ENCODE assay signal across 8 mouse cellular contexts in the genomic region with DNA sequence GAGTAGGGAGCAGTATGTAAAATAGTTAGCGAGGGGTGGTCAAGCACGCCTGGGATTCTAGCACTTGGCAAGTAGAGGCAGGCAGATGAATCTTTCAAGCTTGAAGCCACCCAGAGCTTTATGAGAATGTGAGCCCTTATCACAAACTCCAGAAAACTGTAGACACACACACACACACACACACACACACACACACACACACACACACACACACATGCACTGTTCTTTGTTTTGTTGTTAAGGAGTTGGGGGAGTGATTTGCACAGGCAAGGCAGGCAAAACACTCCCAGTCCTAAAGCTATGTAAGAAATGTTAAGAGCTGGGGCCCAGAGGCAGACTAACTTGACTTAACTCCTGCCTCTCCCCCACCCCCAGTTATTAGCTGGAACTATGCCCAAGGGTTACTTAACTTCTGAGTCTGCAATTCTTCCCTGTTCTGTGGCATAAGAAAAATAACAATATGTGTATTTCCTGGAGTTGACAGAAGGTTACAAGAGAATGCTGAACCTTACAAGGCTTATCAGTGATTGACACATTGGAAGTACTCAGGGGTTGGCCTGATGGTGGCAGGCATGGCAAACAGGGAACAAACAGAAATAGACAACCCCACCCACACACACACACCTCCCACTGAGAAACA. TPM values are rescaled to one million over a fixed set of nuclear protein-coding genes. Genes with fewer than 3 reads are reported as not detected.
A peak's percentile ranks its signal among the peaks of the same experiment; 100 is the strongest.
DNase-seq lines count a peak whose midpoint lies in the region; ATAC-seq and TF ChIP-seq lines count a peak whose summit lies in the region.

No protein-coding gene starts in this region.

- TF ChIP-seq EP300 in liver, embryonic 14.5 days (IDR thresholded peaks at IDR 0.05; ENCODE audit: low read depth): peak; percentile 87

- no peaks in the 10 kb centered on the region for H3K9me3 ChIP-seq in embryonic facial prominence, embryonic 13.5 days
- H3K9me3 ChIP-seq in liver, embryonic 14.5 days (ENCODE audit: control insufficient read depth, low read length): no peaks in the 10 kb centered on the region
- no peaks in the 10 kb centered on the region for H3K9me3 ChIP-seq in stomach, embryonic 16.5 days (replicated peaks; ENCODE audit: control insufficient read depth, low read length)
- no peaks in the 10 kb centered on the region for H3K9me3 ChIP-seq in midbrain, embryonic 10.5 days (replicated peaks)

- no peaks in the 10 kb centered on the region for H3K27me3 ChIP-seq in embryonic facial prominence, embryonic 13.5 days
- H3K27me3 ChIP-seq in liver, embryonic 14.5 days (ENCODE audit: control insufficient read depth, insufficient read depth, low read length): no peaks in the 10 kb centered on the region
- no peaks in the 10 kb centered on the region for H3K27me3 ChIP-seq in stomach, embryonic 16.5 days (ENCODE audit: control insufficient read depth, insufficient read depth, low read length)
- H3K27me3 ChIP-seq in midbrain, embryonic 10.5 days (ENCODE audit: low read depth, poor library complexity, severe bottlenecking): no peaks in the 10 kb centered on the region

- WGBS in embryonic facial prominence, embryonic 13.5 days: 26% methylated on average over 2 of the region's 2 CpGs
- 7% methylated on average over 2 of the region's 2 CpGs for WGBS in liver, embryonic 14.5 days (ENCODE audit: insufficient replicate concordance)
- 5% methylated on average over 2 of the region's 2 CpGs for WGBS in stomach, embryonic 16.5 days
- 52% methylated on average over 2 of the region's 2 CpGs for WGBS in midbrain, embryonic 10.5 days

- H3K4me2 ChIP-seq in embryonic facial prominence, embryonic 13.5 days: no peak overlapping the region
- H3K4me2 ChIP-seq in liver, embryonic 14.5 days (ENCODE audit: low read depth): peak overlapping the region; percentile 79
- H3K4me2 ChIP-seq in stomach, embryonic 16.5 days (ENCODE audit: low read depth, low read length): no peak overlapping the region

- H3K9ac ChIP-seq in embryonic facial prominence, embryonic 13.5 days: no peak overlapping the region
- peak overlapping the region; percentile 87 for H3K9ac ChIP-seq in liver, embryonic 14.5 days (replicated peaks)
- no peak overlapping the region for H3K9ac ChIP-seq in stomach, embryonic 16.5 days (ENCODE audit: low read length)

- H3K36me3 ChIP-seq in embryonic facial prominence, embryonic 13.5 days: no peaks in the 10 kb centered on the region
- peaks cover 2% of the 10 kb centered on the region; the same call in 1 of the 2 replicates for H3K36me3 ChIP-seq in liver, embryonic 14.5 days (replicated peaks; ENCODE audit: control insufficient read depth, insufficient read depth, low read depth)
- H3K36me3 ChIP-seq in stomach, embryonic 16.5 days (ENCODE audit: control insufficient read depth, insufficient read depth, low read length): no peaks in the 10 kb centered on the region
- no peaks in the 10 kb centered on the region for H3K36me3 ChIP-seq in midbrain, embryonic 10.5 days

- 0 out of 2 replicates have a peak, but pooled peaks have one; percentile 49 for ATAC-seq in embryonic facial prominence, embryonic 13.5 days (ENCODE audit: insufficient number of reproducible peaks, insufficient read depth, low FRiP score, low TSS enrichment, low read depth)
- peak; percentile 79 to 80 for ATAC-seq in hematopoietic stem cell, adult 5-6 weeks (replicated peaks in 1 of 2; ENCODE audit: insufficient read depth in 1 of 2, low FRiP score in 2 of 2, low TSS enrichment in 1 of 2, low read depth in 1 of 2, poor library complexity in 2 of 2, severe bottlenecking in 2 of 2)
- peak; percentile 78 for ATAC-seq in liver, embryonic 14.5 days (ENCODE audit: insufficient read depth)
- ATAC-seq in stomach, embryonic 16.5 days (ENCODE audit: insufficient read depth, low FRiP score): peak; percentile 85

- H3K4me1 ChIP-seq in embryonic facial prominence, embryonic 13.5 days: peaks cover 44% of the 10 kb centered on the region
- peaks cover 53 to 73% of the 10 kb centered on the region in 2 experiments for H3K4me1 ChIP-seq in liver, embryonic 14.5 days (replicated peaks; ENCODE audit: control insufficient read depth in 2 of 2, insufficient read depth in 2 of 2, low read length in 1 of 2)
- H3K4me1 ChIP-seq in stomach, embryonic 16.5 days (ENCODE audit: control insufficient read depth, insufficient read depth, low read length): peaks cover 34% of the 10 kb centered on the region; the same call in 1 of the 2 replicates
- peaks cover 6% of the 10 kb centered on the region for H3K4me1 ChIP-seq in midbrain, embryonic 10.5 days

- peak overlapping the region; percentile 69 for H3K27ac ChIP-seq in embryonic facial prominence, embryonic 13.5 days
- peak overlapping the region; percentile 96 for H3K27ac ChIP-seq in liver, embryonic 14.5 days
- peak overlapping the region; percentile 31 for H3K27ac ChIP-seq in stomach, embryonic 16.5 days (ENCODE audit: low read length)
- no peak overlapping the region; the same call in 1 of the 2 replicates for H3K27ac ChIP-seq in midbrain, embryonic 10.5 days (replicated peaks)

- peak; percentile 19; the same call in 1 of the 2 replicates for TF ChIP-seq CTCF in liver, embryonic 14.5 days (IDR thresholded peaks at IDR 0.05; ENCODE audit: low read depth)

- peak; percentile 31 for DNase-seq in adrenal gland, postnatal 10 days
- DNase-seq in adrenal gland, adult 8-10 months: no peak
- DNase-seq in liver, embryonic 14.5 days (ENCODE audit: low read depth in 3 of 3, low spot score in 3 of 3): peak; percentile 72 to 93 (median 81)
- no peak for DNase-seq in frontal cortex, postnatal 14 days (ENCODE audit: low spot score in 2 of 2)
- DNase-seq in midbrain, embryonic 10.5 days (ENCODE audit: low spot score): no peak

- H3K4me3 ChIP-seq in embryonic facial prominence, embryonic 13.5 days: no peak overlapping the region
- peak overlapping the region; percentile 63 to 78 for H3K4me3 ChIP-seq in liver, embryonic 14.5 days (ENCODE audit: insufficient read depth in 1 of 2, low read depth in 2 of 2, low read length in 2 of 2)
- no peak overlapping the region for H3K4me3 ChIP-seq in stomach, embryonic 16.5 days (replicated peaks; ENCODE audit: low read length)
- no peak overlapping the region for H3K4me3 ChIP-seq in midbrain, embryonic 10.5 days

RNA-seq across cellular contexts. Expression of gene Mylk3, which starts 6.9 kb away (rescaled TPM):
- 1 to 10 TPM; 1.2 to 2.7 TPM for total RNA-seq in adrenal gland, postnatal 10 days (2021)
- 1 to 10 TPM in 1 of 4 experiments, under 1 TPM in 3; 0.16 to 1.8 (median 0.60) TPM for total RNA-seq in adrenal gland, adult 8-10 months (2022)
- 4.4 and 5.4 TPM in 2 replicates for polyA plus RNA-seq in embryonic facial prominence, embryonic 13.5 days (2015; fragmentation: Nextera tagmentation; extraction: Ambion mirVana)
- total RNA-seq in hematopoietic stem cell, adult 5-6 weeks (2017): 1.0 and 3.8 TPM in 2 replicates
- 33.0 and 42.1 TPM in 2 replicates for polyA plus RNA-seq in liver, embryonic 14.5 days (2012; rRNA removed)
- 48.7 and 53.1 TPM in 2 replicates for polyA plus RNA-seq in liver, embryonic 14.5 days (2014; fragmentation: Nextera tagmentation; extraction: Ambion mirVana)
- 4.0 and 7.4 TPM in 2 replicates for polyA plus RNA-seq in stomach, embryonic 16.5 days (2015; fragmentation: Nextera tagmentation; extraction: Ambion mirVana)
- polyA plus RNA-seq in midbrain, embryonic 10.5 days (2016; fragmentation: Nextera tagmentation; extraction: Ambion mirVana): 0.37 and 0.87 TPM in 2 replicates

RNA-seq across cellular contexts. Expression of gene 4921524J17Rik, which starts 53.4 kb away (rescaled TPM):
- total RNA-seq in adrenal gland, postnatal 10 days (2021): 10 to 100 TPM; 15.3 to 21.4 TPM
- total RNA-seq in adrenal gland, adult 8-10 months (2022): 10 to 100 TPM; 21.4 to 45.0 (median 27.9) TPM
- polyA plus RNA-seq in embryonic facial prominence, embryonic 13.5 days (2015; fragmentation: Nextera tagmentation; extraction: Ambion mirVana): 54.0 and 56.6 TPM in 2 replicates
- 87.2 and 121 TPM in 2 replicates for total RNA-seq in hematopoietic stem cell, adult 5-6 weeks (2017)
- 5.4 and 7.0 TPM in 2 replicates for polyA plus RNA-seq in liver, embryonic 14.5 days (2012; rRNA removed)
- 15.4 and 17.1 TPM in 2 replicates for polyA plus RNA-seq in liver, embryonic 14.5 days (2014; fragmentation: Nextera tagmentation; extraction: Ambion mirVana)
- 34.0 and 41.0 TPM in 2 replicates for polyA plus RNA-seq in stomach, embryonic 16.5 days (2015; fragmentation: Nextera tagmentation; extraction: Ambion mirVana)
- 37.8 and 37.9 TPM in 2 replicates for polyA plus RNA-seq in midbrain, embryonic 10.5 days (2016; fragmentation: Nextera tagmentation; extraction: Ambion mirVana)

Comparison
In these comparisons a context has a peak if more than half of its experiments do, and no peak if none do; other contexts are left out.
1. DNase-seq: peak in adrenal gland, postnatal 10 days (single experiment) and liver, embryonic 14.5 days (3 of 3); none in adrenal gland, adult 8-10 months (single experiment), frontal cortex, postnatal 14 days (0 of 2) and midbrain, embryonic 10.5 days (single experiment).
2. H3K4me3 ChIP-seq: peak in liver, embryonic 14.5 days (2 of 2); none in embryonic facial prominence, embryonic 13.5 days (single experiment), stomach, embryonic 16.5 days (single experiment) and midbrain, embryonic 10.5 days (single experiment).
3. Peak in every context shown above with its lines, with median percentiles within 50 percentile points of each other: ATAC-seq.